Mouse (Mus musculus) embryonic facial prominence, embryonic 12.5 days (tissue): ENCODE measurements around the gene Gm28043. TPM values are rescaled to one million over a fixed set of nuclear protein-coding genes. Genes with fewer than 3 reads are reported as not detected.

Experiments used
- ATAC-seq: fragments of 200-750 bp; cut with Nextera tagmentation; 2 replicates; pipeline ENCODE4 v1.8.0; 2017; ENCODE audit not compliant: insufficient number of reproducible peaks, insufficient read depth, low FRiP score, low TSS enrichment
- H3K27ac ChIP-seq: fragments of 300-500 bp; sonication (generic); 2 replicates; pipeline ENCODE4 v1.5.1; 2016; ENCODE audit warnings: mild to moderate bottlenecking
- H3K27me3 ChIP-seq: fragments of 300-500 bp; sonication (generic); 2 replicates; pipeline ENCODE4 v1.6.1; 2016; ENCODE audit warnings: mild to moderate bottlenecking, moderate library complexity
- H3K36me3 ChIP-seq: fragments of 300-500 bp; sonication (generic); 2 replicates; pipeline ENCODE4 v1.6.1; 2016; ENCODE audit warnings: mild to moderate bottlenecking
- H3K4me1 ChIP-seq: fragments of 300-500 bp; sonication (generic); 2 replicates; pipeline ENCODE4 v1.6.1; 2016
- H3K4me2 ChIP-seq: fragments of 300-500 bp; sonication (generic); replicated peaks from 2 replicates; pipeline ENCODE4 v1.6.1; 2016; ENCODE audit warnings: mild to moderate bottlenecking, moderate library complexity
- H3K4me3 ChIP-seq: fragments of 300-500 bp; sonication (generic); 2 replicates; pipeline ENCODE4 v1.5.1; 2016; ENCODE audit warnings: mild to moderate bottlenecking
- H3K9ac ChIP-seq: fragments of 300-500 bp; sonication (generic); 2 replicates; pipeline ENCODE4 v1.6.1; 2016; ENCODE audit warnings: mild to moderate bottlenecking, moderate library complexity
- H3K9me3 ChIP-seq: fragments of 300-500 bp; sonication (generic); 2 replicates; pipeline ENCODE4 v1.6.1; 2016; ENCODE audit warnings: mild to moderate bottlenecking, moderate library complexity
- WGBS: fragments of 180-500 bp; shearing (Covaris S2); methylation state at CpG from one replicate; pipeline ENCODE4 v1.1.7; 2016; 5-methylcytosine and 5-hydroxymethylcytosine counted together
- microRNA-seq: library from miRNA; unstranded; fragments of <30 nt; microRNA quantifications from one replicate; pipeline ENCODE4, GENCODE M21; 2017
- polyA plus RNA-seq: library from polyadenylated mRNA; unstranded; fragments of >200 nt; fragmentation: Nextera tagmentation; extraction: Ambion mirVana; gene quantifications from 2 replicates; pipeline ENCODE4 v1.2.1, GENCODE M21; 2016

Gm28043 gene
- polyA plus RNA-seq, 1 experiment from 2014 or later: 4.0 TPM

GRCm38 (mm10) chr17:29736448-29737014 lies 121.9 kb downstream of the Gm28043 start:
- no peak overlapping the region for H3K27ac ChIP-seq
- H3K27me3 ChIP-seq: no peaks in the 10 kb centered on the region
- no peaks in the 10 kb centered on the region for H3K9me3 ChIP-seq
- 0 out of 2 replicates have a peak overlapping the region, but pooled peaks have one; percentile 2 for H3K9ac ChIP-seq
- no peaks in the 10 kb centered on the region for H3K36me3 ChIP-seq
- no peak for ATAC-seq
- H3K4me2 ChIP-seq: no peak overlapping the region
- H3K4me1 ChIP-seq: peaks cover 20% of the 10 kb centered on the region; the same call in 1 of the 2 replicates
- H3K4me3 ChIP-seq: no peak overlapping the region
- 34% methylated on average over 15 of the region's 15 CpGs for WGBS

- H3K9me3 ChIP-seq: no peaks in the 10 kb centered on the region
- no peaks in the 10 kb centered on the region for H3K36me3 ChIP-seq
- H3K9ac ChIP-seq: no peak overlapping the region
- no peak overlapping the region for H3K4me2 ChIP-seq
- no peaks in the 10 kb centered on the region for H3K27me3 ChIP-seq
- no peak overlapping the region for H3K4me3 ChIP-seq
- H3K27ac ChIP-seq: no peak overlapping the region
- ATAC-seq: no peak
- H3K4me1 ChIP-seq: peaks cover 20% of the 10 kb centered on the region; the same call in 1 of the 2 replicates
- WGBS: 59% methylated on average over 22 of the region's 22 CpGs
Observed at GRCm38 (mm10) chr17:29737849-29738804, 123.5 kb downstream of the Gm28043 start.

GRCm38 (mm10) chr17:29747466-29747865 lies 132.8 kb downstream of the Gm28043 start:
- peaks cover 20% of the 10 kb centered on the region for H3K4me1 ChIP-seq
- H3K27me3 ChIP-seq: peaks cover 12% of the 10 kb centered on the region; the same call in 1 of the 2 replicates
- H3K9ac ChIP-seq: no peak overlapping the region
- WGBS: 57% methylated on average over 6 of the region's 6 CpGs
- H3K9me3 ChIP-seq: no peaks in the 10 kb centered on the region
- H3K27ac ChIP-seq: no peak overlapping the region
- H3K4me3 ChIP-seq: no peak overlapping the region
- H3K36me3 ChIP-seq: no peaks in the 10 kb centered on the region
- no peak overlapping the region for H3K4me2 ChIP-seq
- ATAC-seq: no peak

Small RNAs within 50 kb of the gene (microRNA-seq; reads per million reads assigned to microRNA genes)
- not detected for gene Mir7667

Other genes with a start within 250 kb of the Gm28043 start
- gene Pim1, start 124.1 kb upstream of the Gm28043 start, polyA plus RNA-seq: 20.1 and 20.3 TPM in 2 replicates
- not detected in 2 replicates for gene Gm17657, start 65.2 kb upstream of the Gm28043 start, polyA plus RNA-seq
- 19.0 and 19.1 TPM in 2 replicates for gene Tbc1d22b, start 65.1 kb upstream of the Gm28043 start, polyA plus RNA-seq
- 1.8 and 2.4 TPM in 2 replicates for gene Tmem217, start 62.5 kb upstream of the Gm28043 start, polyA plus RNA-seq
- gene Rnf8, start 86 bp upstream of the Gm28043 start, polyA plus RNA-seq: 109 and 110 TPM in 2 replicates
- gene Cmtr1, start 45.7 kb downstream of the Gm28043 start, polyA plus RNA-seq: 142 and 147 TPM in 2 replicates
- 15.3 and 15.9 TPM in 2 replicates for gene Ccdc167, start 102.2 kb downstream of the Gm28043 start, polyA plus RNA-seq